Mouse (Mus musculus) spleen, adult 2 months (tissue): Measurements from ENCODE around the gene BC049715. TPM values are rescaled to one million over a fixed set of nuclear protein-coding genes. Genes with fewer than 3 reads are reported as not detected.
"Not testable (repeated sequence)": the region's sequence is repeated elsewhere in the genome, so short reads cannot be mapped to it uniquely, and the experiment has no call there.

Source experiments
- DNase-seq, 2 experiments: peaks; one replicate each; pipeline versions ENCODE4 v3.0.0 to v3.0.0-alpha.2; 2012 to 2021; ENCODE audit warnings: low spot score in 2 of 2, low read depth in 1 of 2
- H3K27ac ChIP-seq: fragments of 200-500 bp; 2 replicates; pipeline ENCODE4 v1.5.1; 2012; ENCODE audit warnings: low read length, inconsistent platforms; ENCODE audit not compliant: insufficient read depth
- H3K27me3 ChIP-seq: fragments of 200-500 bp; 2 replicates; pipeline ENCODE4 v1.6.1; 2012; ENCODE audit warnings: mild to moderate bottlenecking, moderate library complexity, low read length, inconsistent platforms; ENCODE audit not compliant: control insufficient read depth, insufficient read depth
- H3K36me3 ChIP-seq: fragments of 200-500 bp; 2 replicates; pipeline ENCODE4 v1.6.1; 2012; ENCODE audit warnings: mild to moderate bottlenecking, low read length, inconsistent platforms; ENCODE audit not compliant: control insufficient read depth, insufficient read depth
- H3K4me1 ChIP-seq: fragments of 200-500 bp; 2 replicates; pipeline ENCODE4 v1.6.1; 2011; ENCODE audit warnings: inconsistent platforms; ENCODE audit not compliant: control insufficient read depth, insufficient read depth, insufficient read length
- H3K4me3 ChIP-seq: fragments of 200-500 bp; 2 replicates; pipeline ENCODE4 v1.5.1; 2011; ENCODE audit warnings: mild to moderate bottlenecking, inconsistent platforms; ENCODE audit not compliant: insufficient read depth, insufficient read length; ENCODE audit errors: extremely low read depth
- CTCF ChIP-seq: fragments of 200-500 bp; IDR thresholded peaks from 2 replicates; pipeline ENCODE4 v1.5.1; 2011; ENCODE audit warnings: mild to moderate bottlenecking, inconsistent platforms; ENCODE audit not compliant: insufficient read depth, insufficient read length, insufficient replicate concordance; ENCODE audit errors: extremely low read depth
- POLR2A ChIP-seq: fragments of 200-500 bp; IDR thresholded peaks from 2 replicates; pipeline ENCODE4 v1.6.1; 2011; ENCODE audit warnings: low read depth, low read length, inconsistent platforms
- WGBS: fragments of 180-500 bp; shearing (Covaris S2); methylation state at CpG from one replicate; pipeline ENCODE4 v1.1.7; 2018; 5-methylcytosine and 5-hydroxymethylcytosine counted together
- polyA plus RNA-seq: library from polyadenylated mRNA; depleted of rRNA; stranded (reverse); fragments of >200 nt; gene quantifications from 2 replicates; pipeline ENCODE4 v1.2.3, GENCODE M21; 2012

BC049715 gene
- polyA plus RNA-seq, 1 experiment: 0.72 TPM

DNA sequence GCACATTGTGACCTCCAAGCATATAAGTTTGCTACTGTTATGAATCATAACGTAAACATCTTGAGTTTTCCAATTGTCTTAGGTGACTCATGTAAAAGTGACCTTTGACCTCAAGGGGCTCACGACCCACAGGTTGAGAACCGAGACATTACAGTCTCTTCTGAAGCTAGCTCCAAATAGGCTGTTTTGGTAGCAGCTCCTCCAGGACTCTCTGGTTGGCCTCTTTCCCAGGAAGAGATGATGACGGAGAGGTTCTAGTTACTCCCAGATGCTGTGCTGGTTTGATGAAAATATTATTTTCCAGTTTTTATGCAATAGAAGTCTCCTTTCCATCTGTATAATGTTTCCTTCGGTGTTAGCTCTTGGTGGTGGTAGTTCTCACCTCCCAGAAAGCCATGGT lies 41.5 kb downstream of the BC049715 start:
- WGBS: 82% methylated on average over 5 of the region's 5 CpGs
- DNase-seq: no peak
- no peaks in the 10 kb centered on the region for H3K4me1 ChIP-seq

DNA sequence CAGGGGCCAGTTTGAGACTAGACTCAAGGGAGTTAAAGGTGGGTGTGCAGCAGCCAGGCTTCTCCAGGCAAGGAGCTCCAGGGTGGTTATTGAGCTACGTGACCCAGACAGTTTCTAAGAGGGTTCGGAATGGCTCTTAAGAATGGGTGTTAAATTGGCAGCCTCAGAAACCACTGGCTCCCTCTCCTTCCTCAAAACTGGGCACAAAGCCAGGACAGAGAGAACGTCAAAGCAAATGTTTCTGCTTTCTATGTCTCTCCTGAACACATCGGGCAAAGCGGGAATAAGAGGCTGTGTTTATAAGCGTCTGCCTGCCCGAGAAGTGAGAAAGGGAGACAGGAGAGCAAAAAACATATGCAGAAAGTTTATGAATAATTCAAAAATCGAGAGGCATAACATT lies 47.2 kb downstream of the BC049715 start:
- TF ChIP-seq POLR2A (no peak), CTCF (no peak)
- Histone ChIP-seq H3K27ac (no peak overlapping the region), H3K27me3 (no peaks in the 10 kb centered on the region), H3K4me1 (no peaks in the 10 kb centered on the region), H3K4me3 (no peak overlapping the region), H3K36me3 (no peaks in the 10 kb centered on the region)
- 36% methylated on average over 8 of the region's 8 CpGs for WGBS
- no peak for DNase-seq

More for the DNA sequence above, 41.5 kb downstream of the BC049715 start:
- Histone ChIP-seq H3K27ac (no peak overlapping the region), H3K27me3 (no peaks in the 10 kb centered on the region), H3K4me3 (no peak overlapping the region), H3K36me3 (no peaks in the 10 kb centered on the region)
- TF ChIP-seq CTCF: no peak
- TF ChIP-seq POLR2A: no peak

DNA sequence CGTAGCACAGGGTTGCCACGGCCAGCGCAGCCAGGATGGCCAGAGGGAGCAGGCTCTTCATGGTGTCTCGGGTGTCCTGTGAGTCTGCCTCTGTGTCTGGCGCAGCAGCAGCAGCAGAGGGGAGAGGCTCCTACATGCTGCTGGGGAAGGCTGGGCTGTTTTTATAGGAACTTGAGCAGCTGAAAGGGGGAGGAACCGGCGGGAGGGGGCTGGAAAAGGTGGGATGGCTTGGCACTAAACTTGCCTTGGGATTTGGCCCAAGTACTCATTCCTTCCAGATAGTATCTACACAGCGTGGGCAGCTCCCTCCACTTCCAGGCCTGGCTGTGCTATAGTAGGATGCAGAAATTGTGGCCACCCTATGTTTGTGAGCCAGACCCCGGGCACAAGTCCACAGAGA lies 48.2 kb downstream of the BC049715 start, which contains the start of gene Mgp:
Gene Mgp (minus strand): TSS at position 154 of the 400 bp plus-strand sequence.
- Histone ChIP-seq H3K27ac (no peak within 1 kb of the TSS), H3K4me1 (no peaks in the 10 kb centered on the region), H3K36me3 (no peaks in the 10 kb centered on the region), H3K4me3 (no peak within 1 kb of the TSS), H3K27me3 (no peaks in the 10 kb centered on the region)
- no peak for TF ChIP-seq POLR2A
- TF ChIP-seq CTCF: no peak
- 75% methylated on average over 9 of the region's 9 CpGs for WGBS
- DNase-seq: no peak

DNA sequence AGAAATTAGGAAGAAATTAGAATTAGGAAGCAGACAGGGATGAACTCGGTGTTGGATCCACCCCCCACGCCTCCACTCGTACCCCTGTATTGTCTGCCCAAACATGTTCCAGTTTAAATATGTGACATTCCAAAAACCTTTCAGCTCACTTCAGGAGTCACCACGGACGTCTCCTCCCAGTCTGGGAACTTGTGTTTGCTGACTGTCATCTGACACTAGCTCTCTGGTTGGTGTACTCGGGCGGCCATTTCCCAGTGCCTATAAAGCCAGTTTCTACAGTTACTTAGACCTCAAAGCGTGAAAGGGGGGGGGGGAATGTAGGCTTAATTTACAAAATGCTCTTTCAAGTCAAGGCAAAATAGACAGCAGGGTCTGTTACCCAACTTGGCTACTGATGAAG lies 54.3 kb downstream of the BC049715 start:
- 89% methylated on average over 8 of the region's 8 CpGs for WGBS
- TF ChIP-seq CTCF (no peak), POLR2A (no peak)
- DNase-seq: no peak

DNA sequence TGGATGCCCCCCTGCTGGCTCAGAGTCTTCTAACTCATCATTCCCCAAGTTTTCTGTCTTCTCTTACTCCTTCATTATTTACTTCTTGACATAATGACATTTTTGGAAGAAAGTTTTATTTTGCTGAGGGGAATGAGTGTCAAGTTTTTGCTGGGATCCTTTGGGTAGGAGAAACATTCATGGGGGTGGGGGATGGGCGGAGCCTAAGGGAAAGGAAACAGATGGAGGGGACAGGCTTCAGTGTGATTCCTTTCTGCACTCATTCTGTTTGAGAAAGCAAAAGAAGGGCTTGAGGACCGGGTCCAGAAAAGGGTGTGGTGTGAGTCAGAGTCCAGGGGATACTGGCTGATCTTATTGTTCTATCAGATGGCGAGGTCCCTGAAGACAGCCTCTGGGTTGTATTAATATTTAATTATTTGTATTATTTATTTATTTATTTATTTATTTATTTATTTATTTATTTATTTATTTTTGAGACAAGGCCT lies 56.0 kb downstream of the BC049715 start:
- Histone ChIP-seq H3K4me1 (no peaks in the 10 kb centered on the region), H3K27ac (no peak overlapping the region), H3K36me3 (no peaks in the 10 kb centered on the region), H3K27me3 (no peaks in the 10 kb centered on the region), H3K4me3 (no peak overlapping the region)
- 80% methylated on average over 3 of the region's 3 CpGs for WGBS
- no peak for DNase-seq
- no peak for TF ChIP-seq POLR2A
- TF ChIP-seq CTCF: no peak

More for the DNA sequence above, 54.3 kb downstream of the BC049715 start:
- no peak overlapping the region for H3K27ac ChIP-seq
- H3K4me3 ChIP-seq: no peak overlapping the region
- H3K4me1 ChIP-seq: no peaks in the 10 kb centered on the region
- no peaks in the 10 kb centered on the region for H3K36me3 ChIP-seq
- H3K27me3 ChIP-seq: no peaks in the 10 kb centered on the region

DNA sequence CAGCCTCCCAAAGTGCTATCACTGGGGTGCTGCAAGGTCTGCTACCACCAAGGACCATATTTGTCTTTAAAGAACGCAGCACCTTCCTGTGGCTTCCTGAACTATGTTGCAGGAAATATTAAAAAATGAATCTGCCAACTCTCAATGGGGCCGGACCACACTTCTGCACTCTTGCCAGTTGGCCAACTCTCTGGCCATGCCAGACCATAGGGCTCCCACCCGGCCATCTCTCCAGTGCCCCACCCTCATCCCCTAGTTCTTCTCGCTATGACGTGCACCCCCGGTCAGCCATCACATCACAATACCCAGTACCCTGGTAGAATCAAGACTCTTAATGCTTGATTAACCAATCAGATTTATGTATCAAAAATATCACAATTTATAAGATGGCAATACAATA lies 56.5 kb downstream of the BC049715 start:
- WGBS: 82% methylated on average over 6 of the region's 6 CpGs
- no peaks in the 10 kb centered on the region for H3K4me1 ChIP-seq
- H3K36me3 ChIP-seq: no peaks in the 10 kb centered on the region
- no peak overlapping the region for H3K27ac ChIP-seq
- TF ChIP-seq POLR2A (no peak), CTCF (no peak)
- H3K4me3 ChIP-seq: no peak overlapping the region
- no peaks in the 10 kb centered on the region for H3K27me3 ChIP-seq
- no peak for DNase-seq

DNA sequence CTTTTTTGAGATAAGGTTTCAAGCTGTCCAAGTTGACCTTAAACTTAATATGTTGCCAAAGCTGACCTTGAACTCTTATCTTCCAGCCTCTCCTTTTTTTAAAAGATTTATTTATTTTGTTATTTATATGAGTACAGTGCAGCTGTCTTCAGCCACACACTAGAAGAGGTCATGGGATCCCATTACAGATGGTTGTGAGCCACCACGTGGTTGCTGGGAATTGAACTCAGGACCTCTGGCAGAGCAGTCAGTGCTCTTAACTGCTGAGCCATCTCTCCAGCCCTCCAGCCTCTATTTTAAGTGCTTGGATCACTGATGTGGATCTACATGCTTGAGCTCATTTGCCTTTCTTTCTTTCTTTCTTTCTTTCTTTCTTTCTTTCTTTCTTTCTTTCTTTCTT lies 57.3 kb downstream of the BC049715 start:
- H3K27ac ChIP-seq, H3K27me3 ChIP-seq, H3K4me3 ChIP-seq, H3K36me3 ChIP-seq, DNase-seq, H3K4me1 ChIP-seq: not testable (repeated sequence)
- WGBS: 81% methylated on average over 1 of the region's 1 CpGs

DNA sequence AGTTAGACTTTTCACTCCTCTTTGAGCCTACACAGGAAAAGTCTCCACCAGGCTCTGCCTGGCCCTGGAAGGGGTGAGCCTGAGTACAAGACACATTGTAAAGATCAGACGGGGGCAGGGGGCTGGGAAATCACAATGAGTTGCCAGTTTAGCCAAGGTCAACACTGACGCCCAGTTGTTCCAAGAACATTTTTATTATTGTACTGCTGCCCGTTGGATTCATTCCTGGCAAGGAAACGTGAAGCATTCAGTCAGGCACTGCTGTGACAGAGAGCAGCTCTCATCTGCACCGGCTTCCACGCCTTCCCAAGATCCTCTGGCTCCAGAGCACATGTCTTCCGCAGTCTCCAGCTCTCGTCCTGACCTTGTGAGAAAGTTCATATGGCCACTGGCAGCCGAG lies 60.4 kb downstream of the BC049715 start:
- H3K27ac ChIP-seq: no peak overlapping the region
- no peak for TF ChIP-seq CTCF
- no peak for TF ChIP-seq POLR2A
- WGBS: 87% methylated on average over 9 of the region's 9 CpGs
- no peaks in the 10 kb centered on the region for H3K27me3 ChIP-seq
- no peak overlapping the region for H3K4me3 ChIP-seq
- H3K36me3 ChIP-seq: no peaks in the 10 kb centered on the region
- H3K4me1 ChIP-seq: no peaks in the 10 kb centered on the region
- no peak for DNase-seq
